Mouse (Mus musculus) 3134 (cell line): ENCODE results near the gene H2al1m.
"Not testable (repeated sequence)": the region's sequence is repeated elsewhere in the genome, so short reads cannot be mapped to it uniquely, and the experiment has no call there.

Source experiments
- DNase-seq: peaks from one replicate; pipeline ENCODE4 v3.0.0-alpha.2; 2011; ENCODE audit warnings: low spot score; ENCODE audit not compliant: insufficient read length; ENCODE audit errors: extremely low read depth

H2al1m gene

GRCm38 (mm10) chrX:9283464-9283863, at the start of gene H2al1m:
H2al1m (plus strand) TSS chrX:9283764.
- DNase-seq = not testable (repeated sequence)

- peak; percentile 2 for DNase-seq
Observed at GRCm38 (mm10) chrX:9240737-9241591, 42.6 kb upstream of the H2al1m start.

- DNase-seq = no peak
Observed at GRCm38 (mm10) chrX:9243381-9243864, 40.1 kb upstream of the H2al1m start.

GRCm38 (mm10) chrX:9244603-9245336, 38.8 kb upstream of the H2al1m start:
- no peak for DNase-seq

DNA sequence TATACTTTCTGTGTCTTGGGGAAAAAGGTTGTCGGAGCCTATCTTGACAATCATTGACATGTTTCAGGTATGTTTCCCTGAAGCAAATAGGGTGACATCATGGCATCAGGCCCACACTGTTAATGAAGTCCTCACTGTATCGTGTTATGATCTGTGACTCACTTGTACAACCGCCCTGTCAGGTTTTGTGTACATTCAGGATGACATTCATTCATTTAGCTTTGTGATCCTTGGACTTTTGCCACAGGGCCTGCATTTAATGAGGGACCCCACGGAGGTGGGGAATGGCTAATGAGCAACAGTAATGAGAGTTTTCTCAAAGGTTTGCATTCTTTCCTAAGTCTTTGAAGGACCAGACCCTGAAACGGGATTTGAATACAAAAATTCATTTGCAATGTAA, 34.7 kb upstream of the H2al1m start:
- DNase-seq = no peak

- no peak for DNase-seq
Observed at GRCm38 (mm10) chrX:9253990-9254389, 29.6 kb upstream of the H2al1m start.

DNA sequence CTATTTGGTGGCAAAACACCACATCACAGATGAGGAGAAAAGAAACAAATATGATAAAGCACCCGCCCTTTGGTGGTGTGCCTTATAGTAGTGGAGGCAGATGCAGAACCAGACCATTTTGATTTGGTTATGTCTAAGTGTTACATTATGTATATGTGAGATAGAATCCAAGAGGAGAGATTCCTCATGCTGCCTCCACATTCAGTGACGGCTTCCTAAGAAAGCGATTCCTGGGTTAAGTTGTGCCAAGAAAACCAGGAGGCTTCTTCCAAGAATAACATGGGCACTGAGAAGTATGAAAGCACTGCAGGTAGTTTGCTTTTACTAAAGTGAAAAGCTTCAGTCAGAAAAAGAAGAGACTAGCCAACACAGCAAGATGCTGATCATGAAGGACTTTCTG, 28.7 kb upstream of the H2al1m start:
- no peak for DNase-seq

DNA sequence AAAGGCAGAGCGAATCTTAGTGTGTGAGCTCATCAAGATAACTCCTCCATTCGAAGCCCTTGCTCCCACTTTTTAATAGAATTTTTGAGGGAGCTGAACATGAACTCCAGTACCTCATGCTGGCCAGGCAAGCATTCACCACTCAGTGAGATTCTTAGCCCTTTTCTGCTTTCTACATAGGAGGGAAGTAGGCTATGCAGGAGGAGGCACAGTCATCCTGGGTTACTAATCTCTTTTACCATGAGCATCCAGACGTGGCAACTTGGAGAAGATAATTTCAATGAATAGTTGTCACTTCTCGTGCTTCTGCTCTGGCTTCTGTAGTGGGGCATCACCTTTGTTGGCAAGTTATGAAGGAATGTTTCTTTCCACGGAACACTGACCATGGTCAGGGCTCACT, 26.8 kb upstream of the H2al1m start, which contains the start of gene Gm14862:
TSS of gene Gm14862 (minus strand) at position 134 of the 400 bp plus-strand sequence.
- DNase-seq = no peak

- DNase-seq = no peak
Observed at GRCm38 (mm10) chrX:9257831-9258230, 25.7 kb upstream of the H2al1m start.

DNA sequence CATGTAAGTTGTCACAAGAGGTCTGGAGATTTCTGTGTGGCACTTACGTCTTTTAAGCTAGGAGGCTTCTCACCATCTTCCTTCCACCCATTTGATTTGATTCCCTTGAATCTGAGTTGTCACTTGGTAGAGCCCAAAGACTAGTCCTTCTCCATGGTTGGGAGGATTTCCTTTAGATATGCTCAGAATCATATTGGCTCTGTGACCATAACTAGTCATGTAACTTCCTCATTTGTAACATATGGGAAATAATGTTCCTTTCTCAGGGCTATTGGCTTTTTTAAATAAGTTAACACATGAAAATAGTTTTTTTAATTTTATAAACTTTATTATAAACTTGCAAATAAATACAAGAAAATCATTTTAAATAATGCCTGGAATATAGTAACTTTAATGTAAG, 24.3 kb upstream of the H2al1m start:
- no peak for DNase-seq

DNA sequence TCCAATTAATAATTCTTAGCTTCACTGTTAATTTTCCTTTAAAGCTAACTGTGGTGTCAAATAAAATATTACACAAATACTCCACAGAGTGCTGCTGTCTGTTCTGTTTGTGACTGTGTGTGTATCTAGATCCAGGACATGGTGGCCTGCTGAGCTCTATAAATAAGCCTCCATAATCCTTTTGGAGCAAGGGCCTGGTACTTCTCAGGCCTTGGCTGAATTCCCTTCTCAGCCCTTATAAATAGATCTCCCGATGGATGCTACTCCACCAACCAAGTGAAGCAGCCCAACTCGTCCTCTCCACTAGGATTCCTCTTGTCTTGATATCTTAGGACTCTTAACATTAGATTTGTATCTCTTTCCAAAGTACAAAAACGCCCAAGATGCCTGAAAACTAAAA, 12.5 kb upstream of the H2al1m start:
- no peak for DNase-seq

GRCm38 (mm10) chrX:9271947-9272459, 11.6 kb upstream of the H2al1m start:
- DNase-seq = no peak

DNA sequence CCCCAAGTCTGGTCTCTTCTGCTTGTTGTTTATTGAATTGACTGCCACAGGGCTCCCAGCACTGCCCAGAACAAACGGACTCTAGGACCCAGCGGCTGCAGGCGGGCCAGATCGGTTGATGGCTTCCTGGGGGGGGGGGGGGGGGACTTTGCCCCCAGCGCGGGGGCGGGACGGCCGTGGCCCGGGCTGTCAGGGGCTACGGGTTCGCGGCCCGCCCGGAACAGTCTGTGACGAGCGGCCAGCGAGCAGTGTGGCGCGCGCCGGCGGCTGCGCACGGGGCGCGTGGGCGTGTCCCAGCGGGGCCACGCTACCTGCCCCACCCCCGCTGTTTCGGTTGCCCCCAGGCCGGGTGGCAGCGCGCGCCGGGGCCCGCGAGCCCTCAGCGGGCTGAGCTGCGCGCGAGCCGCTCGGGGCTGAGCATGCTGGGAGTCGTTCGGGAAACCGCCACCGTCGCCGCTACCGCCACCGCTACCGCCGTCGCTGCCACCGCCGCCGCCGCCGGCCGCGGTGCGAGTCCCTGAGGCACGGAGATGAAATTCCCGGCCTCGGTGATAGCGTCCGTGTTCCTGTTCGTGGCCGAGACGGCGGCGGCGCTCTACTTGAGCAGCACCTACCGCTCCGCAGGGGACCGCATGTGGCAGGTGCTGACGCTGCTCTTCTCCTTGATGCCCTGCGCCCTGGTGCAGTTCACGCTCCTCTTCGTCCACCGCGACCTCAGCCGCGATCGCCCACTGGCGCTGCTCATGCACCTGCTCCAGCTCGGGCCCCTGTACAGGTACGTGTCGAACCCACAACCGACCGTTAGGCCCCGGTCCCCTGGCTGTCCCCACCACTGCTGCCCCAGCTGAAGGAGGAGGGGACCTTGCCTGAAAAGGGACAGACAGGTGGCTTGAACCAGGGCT, 10.9 kb upstream of the H2al1m start, which contains the start of gene Xk:
TSS of gene Xk (plus strand) at position 297 of the 902 bp plus-strand sequence.
- peak; percentile 2 for DNase-seq

- no peak for DNase-seq
Observed at GRCm38 (mm10) chrX:9273377-9274002, 10.1 kb upstream of the H2al1m start.

GRCm38 (mm10) chrX:9274321-9274720, 9.2 kb upstream of the H2al1m start:
- DNase-seq = no peak

GRCm38 (mm10) chrX:9293140-9293829, 9.7 kb downstream of the H2al1m start:
- DNase-seq = not testable (repeated sequence)

DNA sequence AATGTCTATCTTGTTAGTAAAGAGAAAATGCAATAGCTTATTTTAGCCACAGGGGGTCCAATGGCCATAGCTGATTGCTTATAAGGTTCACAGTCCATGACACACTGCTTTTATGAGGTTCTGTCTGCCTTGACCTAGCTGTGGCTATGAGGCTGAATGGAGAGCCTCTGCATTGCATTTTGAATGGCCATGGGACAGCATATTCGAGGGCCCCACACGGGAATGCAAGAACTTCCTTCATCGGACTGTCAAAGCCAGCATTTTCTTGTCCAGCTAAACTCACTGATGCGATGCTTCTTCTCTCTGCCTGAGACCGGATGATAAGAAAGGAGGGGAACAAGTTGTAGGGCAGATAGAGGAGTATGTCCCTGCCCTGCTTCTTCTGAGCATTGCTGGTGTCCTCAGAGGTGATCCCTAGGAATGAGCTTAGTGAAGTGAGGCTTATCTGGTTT, 14.9 kb downstream of the H2al1m start:
- no peak for DNase-seq

DNA sequence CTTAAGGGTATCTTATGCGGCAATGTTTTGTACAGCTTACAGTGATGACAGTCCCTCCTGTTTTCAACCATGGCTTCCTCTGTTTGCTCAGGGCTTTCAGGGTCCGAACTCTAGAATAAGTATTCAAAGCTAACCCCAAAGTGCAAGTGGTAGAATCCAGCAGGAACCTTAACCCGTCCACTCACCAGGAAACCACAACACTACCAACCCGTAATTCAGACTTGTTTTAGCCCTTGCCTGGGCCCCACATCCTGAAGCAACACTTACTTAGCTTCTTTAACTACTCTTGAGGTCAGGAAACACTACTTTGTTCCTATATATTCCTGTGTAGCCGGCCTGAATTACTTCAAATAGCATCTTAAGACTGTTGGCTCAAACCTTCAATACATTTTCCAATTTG, 19.2 kb downstream of the H2al1m start:
- no peak for DNase-seq

DNA sequence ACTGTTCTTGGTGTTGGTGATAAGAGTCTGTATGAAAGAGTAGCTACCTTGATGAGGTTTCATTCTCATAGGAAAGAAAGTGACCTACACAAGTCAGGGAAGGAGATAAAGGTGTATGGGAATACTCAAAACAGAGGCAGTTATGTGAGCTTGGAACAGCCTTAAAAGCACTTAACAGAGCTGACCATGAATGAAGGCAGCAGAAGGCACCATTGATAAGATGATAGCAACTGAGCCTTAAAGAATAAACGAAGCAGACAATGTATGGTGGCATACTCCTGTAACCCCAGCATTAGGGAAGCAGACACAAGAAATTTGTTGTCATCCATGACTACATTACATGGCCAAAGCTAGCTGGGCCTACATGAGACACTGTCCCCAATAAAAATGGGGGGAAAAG, 19.9 kb downstream of the H2al1m start:
- DNase-seq = no peak
